Mouse (Mus musculus): ENCODE measurements around the gene Tbc1d14. TPM values are rescaled to one million over a fixed set of nuclear protein-coding genes. Genes with fewer than 3 reads are reported as not detected.

The Tbc1d14 gene
- polyA plus RNA-seq, 1 experiment from 2014 or later, result 74.2 TPM

DNA sequence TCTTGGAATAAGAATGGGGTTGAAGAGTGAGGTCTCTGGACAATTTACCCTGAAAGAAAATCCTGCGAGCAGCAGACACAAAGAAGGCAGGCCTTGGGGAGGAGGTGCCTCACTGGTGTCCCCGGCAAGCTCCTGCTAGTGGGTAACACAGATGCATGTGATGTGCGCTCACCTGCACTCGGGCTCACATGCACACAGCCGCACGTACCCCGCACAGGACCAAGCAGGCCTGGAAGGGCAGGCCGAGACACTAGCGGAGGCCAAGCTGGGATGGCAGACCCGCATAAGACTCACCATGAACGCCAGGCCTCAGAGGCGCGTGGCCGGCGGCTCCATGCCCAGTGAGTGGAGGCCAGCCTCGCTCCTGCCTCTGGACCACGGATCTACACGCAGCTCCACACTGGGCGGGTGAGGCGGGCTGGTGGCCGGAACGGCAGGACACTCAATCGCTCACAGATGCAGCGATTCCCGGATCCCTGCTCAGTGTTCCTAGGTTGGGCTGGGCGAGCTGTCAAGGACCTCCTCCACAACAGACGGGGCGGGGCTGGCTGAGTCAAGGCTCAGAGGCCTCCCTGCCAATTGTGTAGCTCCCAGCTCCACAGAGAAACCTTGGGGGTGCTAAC lies 62.8 kb downstream of the Tbc1d14 start:
- Histone ChIP-seq H3K27ac (peak overlapping the region; percentile 85), H3K36me3 (replicated peaks; ENCODE audit: control insufficient read depth, insufficient read depth) (no peaks in the 10 kb centered on the region; the same call in 1 of the 2 replicates), H3K4me2 (replicated peaks) (peak overlapping the region; percentile 90), H3K9me3 (ENCODE audit: control insufficient read depth, low read length) (no peaks in the 10 kb centered on the region), H3K9ac (peak overlapping the region; percentile 87), H3K4me3 (replicated peaks; ENCODE audit: low read length) (peak overlapping the region; percentile 78), H3K4me1 (replicated peaks; ENCODE audit: control insufficient read depth, insufficient read depth, low read length) (peaks cover 20% of the 10 kb centered on the region), H3K27me3 (ENCODE audit: control insufficient read depth, insufficient read depth, low read length) (no peaks in the 10 kb centered on the region)
- ATAC-seq (ENCODE audit: low FRiP score) (peak; percentile 95), DNase-seq (ENCODE audit: low spot score) (peak; percentile 86)
- WGBS, result under 1% methylated on average over 28 of the region's 28 CpGs

DNA sequence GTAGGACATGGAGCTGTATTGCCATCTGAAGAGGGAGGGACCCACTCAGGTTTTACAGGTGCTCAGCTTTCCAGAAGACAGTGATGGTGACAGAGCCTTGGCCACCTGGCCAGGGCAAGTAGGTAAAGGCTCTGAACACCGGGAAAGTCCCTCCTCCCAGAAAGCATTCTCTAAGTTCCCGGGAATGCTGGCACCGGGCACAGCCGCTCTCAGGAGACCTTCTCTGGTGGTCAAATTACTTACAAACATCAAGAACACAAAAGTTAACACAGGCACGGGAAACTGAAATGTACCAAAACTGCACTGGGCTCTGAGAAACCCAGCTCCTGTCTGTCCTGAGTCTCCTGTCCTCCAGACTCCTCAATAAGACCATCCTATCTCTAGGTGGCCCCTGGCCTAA lies 63.4 kb downstream of the Tbc1d14 start:
- DNase-seq (ENCODE audit: low spot score), result no peak
- peak overlapping the region; percentile 78 for H3K4me3 ChIP-seq (replicated peaks; ENCODE audit: low read length)
- H3K27me3 ChIP-seq (ENCODE audit: control insufficient read depth, insufficient read depth, low read length), result no peaks in the 10 kb centered on the region
- no peak for ATAC-seq (ENCODE audit: low FRiP score)
- peaks cover 20% of the 10 kb centered on the region for H3K4me1 ChIP-seq (replicated peaks; ENCODE audit: control insufficient read depth, insufficient read depth, low read length)
- peak overlapping the region; percentile 87 for H3K9ac ChIP-seq
- H3K36me3 ChIP-seq (replicated peaks; ENCODE audit: control insufficient read depth, insufficient read depth), result peaks cover 2% of the 10 kb centered on the region
- peak overlapping the region; percentile 90 for H3K4me2 ChIP-seq (replicated peaks)
- WGBS, result 10% methylated on average over 5 of the region's 5 CpGs
- peak overlapping the region; percentile 85 for H3K27ac ChIP-seq
- H3K9me3 ChIP-seq (ENCODE audit: control insufficient read depth, low read length), result no peaks in the 10 kb centered on the region

DNA sequence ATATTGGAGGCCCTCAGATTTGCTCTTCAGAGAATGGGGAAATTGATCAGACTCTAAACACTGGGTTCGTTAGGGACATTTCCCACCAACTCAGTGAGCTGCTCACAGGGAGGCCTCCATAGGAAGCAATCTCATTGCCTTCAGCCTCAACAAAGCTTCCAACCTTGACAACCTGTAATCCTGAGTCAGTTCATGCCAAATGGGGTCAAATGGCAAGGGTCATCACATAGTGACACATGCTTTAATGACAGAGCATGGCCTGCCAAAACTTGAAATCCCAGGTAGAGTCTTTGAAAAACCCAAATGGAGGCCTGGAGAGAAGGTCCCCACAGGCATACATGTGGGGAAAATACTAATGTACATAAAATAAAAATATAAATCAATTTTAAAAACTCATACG lies 66.2 kb downstream of the Tbc1d14 start:
- 91% methylated on average over 2 of the region's 2 CpGs for WGBS
- no peaks in the 10 kb centered on the region for H3K9me3 ChIP-seq (ENCODE audit: control insufficient read depth, low read length)
- H3K27ac ChIP-seq, result no peak overlapping the region
- H3K4me1 ChIP-seq (replicated peaks; ENCODE audit: control insufficient read depth, insufficient read depth, low read length), result peaks cover 20% of the 10 kb centered on the region
- DNase-seq (ENCODE audit: low spot score), result no peak
- H3K4me3 ChIP-seq (replicated peaks; ENCODE audit: low read length), result no peak overlapping the region
- no peaks in the 10 kb centered on the region for H3K27me3 ChIP-seq (ENCODE audit: control insufficient read depth, insufficient read depth, low read length)
- no peak overlapping the region for H3K4me2 ChIP-seq (replicated peaks)
- no peak for ATAC-seq (ENCODE audit: low FRiP score)
- peaks cover 27% of the 10 kb centered on the region for H3K36me3 ChIP-seq (replicated peaks; ENCODE audit: control insufficient read depth, insufficient read depth)
- H3K9ac ChIP-seq, result no peak overlapping the region

DNA sequence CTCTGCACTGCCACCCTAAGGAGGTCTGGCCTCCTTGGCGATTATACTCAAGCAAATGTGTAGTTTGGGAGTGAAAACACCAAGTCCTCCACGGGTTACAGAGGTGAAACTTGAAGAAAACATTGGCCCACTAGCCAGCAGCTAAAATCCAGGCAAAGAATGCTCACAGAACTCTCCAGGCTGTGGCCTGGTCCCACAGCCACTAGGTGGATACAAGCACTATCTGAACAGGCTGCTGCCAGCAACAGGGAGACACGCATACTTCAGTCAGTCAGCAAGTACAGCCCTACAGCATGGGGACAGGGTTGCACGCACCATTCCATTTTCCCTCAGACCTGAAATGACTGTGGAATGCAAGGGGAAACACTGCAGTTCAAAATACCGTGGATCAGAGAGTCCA lies 66.8 kb downstream of the Tbc1d14 start:
- Histone ChIP-seq H3K4me2 (replicated peaks) (no peak overlapping the region), H3K27ac (no peak overlapping the region), H3K27me3 (ENCODE audit: control insufficient read depth, insufficient read depth, low read length) (no peaks in the 10 kb centered on the region), H3K9ac (no peak overlapping the region), H3K4me3 (replicated peaks; ENCODE audit: low read length) (no peak overlapping the region), H3K9me3 (ENCODE audit: control insufficient read depth, low read length) (no peaks in the 10 kb centered on the region), H3K36me3 (replicated peaks; ENCODE audit: control insufficient read depth, insufficient read depth) (peaks cover 33% of the 10 kb centered on the region), H3K4me1 (replicated peaks; ENCODE audit: control insufficient read depth, insufficient read depth, low read length) (peaks cover 20% of the 10 kb centered on the region)
- ATAC-seq (ENCODE audit: low FRiP score) (no peak), DNase-seq (ENCODE audit: low spot score) (no peak)
- WGBS, result 88% methylated on average over 5 of the region's 5 CpGs

DNA sequence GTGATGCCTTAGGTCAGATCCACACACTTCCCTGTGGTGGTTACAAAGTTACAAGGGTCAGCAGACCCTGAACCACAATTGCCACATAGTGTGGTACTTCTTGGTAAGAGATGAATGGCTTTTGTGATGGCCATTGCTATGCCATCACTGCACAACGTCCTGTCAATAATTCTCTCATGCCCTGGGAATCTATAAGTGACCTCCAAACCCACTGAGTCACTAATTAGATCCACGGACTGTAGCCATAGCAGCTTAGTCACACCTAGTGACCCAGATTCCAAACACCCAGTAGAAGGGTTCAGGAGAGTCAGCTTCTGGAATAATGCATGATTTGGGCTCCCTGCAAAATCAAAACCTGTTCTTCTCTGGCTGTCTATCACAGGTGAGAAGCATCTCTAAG lies 67.9 kb downstream of the Tbc1d14 start:
- 78% methylated on average over 2 of the region's 2 CpGs for WGBS
- Histone ChIP-seq H3K9me3 (ENCODE audit: control insufficient read depth, low read length) (no peaks in the 10 kb centered on the region), H3K27ac (no peak overlapping the region), H3K4me2 (replicated peaks) (no peak overlapping the region), H3K4me1 (replicated peaks; ENCODE audit: control insufficient read depth, insufficient read depth, low read length) (peaks cover 20% of the 10 kb centered on the region), H3K36me3 (replicated peaks; ENCODE audit: control insufficient read depth, insufficient read depth) (peaks cover 44% of the 10 kb centered on the region), H3K27me3 (ENCODE audit: control insufficient read depth, insufficient read depth, low read length) (no peaks in the 10 kb centered on the region), H3K9ac (no peak overlapping the region), H3K4me3 (replicated peaks; ENCODE audit: low read length) (no peak overlapping the region)
- DNase-seq (ENCODE audit: low spot score) (no peak), ATAC-seq (ENCODE audit: low FRiP score) (no peak)

DNA sequence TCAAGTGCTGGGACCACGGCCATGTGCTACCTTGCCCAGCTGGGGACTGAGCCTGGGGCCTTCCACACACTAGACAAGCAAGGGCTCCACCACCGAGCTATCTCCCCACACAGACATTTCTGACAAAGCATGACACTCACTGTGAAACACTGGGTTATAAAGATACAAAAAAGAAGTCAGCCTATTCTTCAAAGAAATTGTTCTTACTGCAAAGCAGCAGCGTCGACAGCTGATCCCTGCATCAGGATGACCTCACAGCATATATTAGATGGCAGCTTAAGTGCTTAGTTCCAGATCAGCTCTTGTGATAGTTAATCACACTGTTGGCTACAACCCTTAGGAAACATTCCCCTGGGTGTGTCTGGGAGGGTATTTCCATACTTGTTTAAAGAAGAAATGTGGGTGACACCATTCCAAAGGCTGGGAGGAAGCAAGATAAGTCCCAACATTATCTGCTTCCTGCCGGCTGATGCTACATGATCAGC lies 69.8 kb downstream of the Tbc1d14 start:
- 89% methylated on average over 5 of the region's 5 CpGs for WGBS
- Histone ChIP-seq H3K9me3 (ENCODE audit: control insufficient read depth, low read length) (no peaks in the 10 kb centered on the region), H3K36me3 (replicated peaks; ENCODE audit: control insufficient read depth, insufficient read depth) (peaks cover 62% of the 10 kb centered on the region), H3K4me3 (replicated peaks; ENCODE audit: low read length) (no peak overlapping the region), H3K4me1 (replicated peaks; ENCODE audit: control insufficient read depth, insufficient read depth, low read length) (0 out of 2 replicates have a peak, but pooled peaks cover 4% of the 10 kb centered on the region), H3K9ac (no peak overlapping the region), H3K27ac (no peak overlapping the region), H3K4me2 (replicated peaks) (no peak overlapping the region), H3K27me3 (ENCODE audit: control insufficient read depth, insufficient read depth, low read length) (no peaks in the 10 kb centered on the region)
- ATAC-seq (ENCODE audit: low FRiP score) (no peak), DNase-seq (ENCODE audit: low spot score) (no peak)

DNA sequence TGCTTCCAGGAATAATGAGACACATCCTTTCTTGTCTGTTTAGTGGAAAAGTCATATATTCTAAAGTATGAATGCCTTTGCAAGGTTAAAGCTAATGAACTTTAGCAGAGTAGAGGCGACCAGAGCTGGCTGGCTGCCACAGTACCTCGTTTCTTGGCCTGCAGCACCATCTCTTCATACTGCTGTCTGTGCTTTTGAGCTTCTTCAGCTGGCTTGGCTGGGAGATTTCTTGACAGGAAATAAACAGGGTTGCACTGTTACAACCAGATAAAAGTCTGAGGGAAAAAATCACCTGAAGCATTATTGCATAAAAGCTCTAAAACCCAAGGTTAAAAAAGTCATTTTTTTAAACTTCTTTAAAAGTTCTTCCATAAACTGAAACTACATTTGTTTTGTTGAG lies 70.3 kb downstream of the Tbc1d14 start:
- Histone ChIP-seq H3K4me1 (replicated peaks; ENCODE audit: control insufficient read depth, insufficient read depth, low read length) (no peaks in the 10 kb centered on the region), H3K36me3 (replicated peaks; ENCODE audit: control insufficient read depth, insufficient read depth) (peaks cover 66% of the 10 kb centered on the region), H3K4me2 (replicated peaks) (no peak overlapping the region), H3K9ac (no peak overlapping the region), H3K27me3 (ENCODE audit: control insufficient read depth, insufficient read depth, low read length) (no peaks in the 10 kb centered on the region), H3K4me3 (replicated peaks; ENCODE audit: low read length) (no peak overlapping the region), H3K9me3 (ENCODE audit: control insufficient read depth, low read length) (no peaks in the 10 kb centered on the region), H3K27ac (no peak overlapping the region)
- WGBS, result 61% methylated on average over 2 of the region's 2 CpGs
- DNase-seq (ENCODE audit: low spot score) (no peak), ATAC-seq (ENCODE audit: low FRiP score) (no peak)

DNA sequence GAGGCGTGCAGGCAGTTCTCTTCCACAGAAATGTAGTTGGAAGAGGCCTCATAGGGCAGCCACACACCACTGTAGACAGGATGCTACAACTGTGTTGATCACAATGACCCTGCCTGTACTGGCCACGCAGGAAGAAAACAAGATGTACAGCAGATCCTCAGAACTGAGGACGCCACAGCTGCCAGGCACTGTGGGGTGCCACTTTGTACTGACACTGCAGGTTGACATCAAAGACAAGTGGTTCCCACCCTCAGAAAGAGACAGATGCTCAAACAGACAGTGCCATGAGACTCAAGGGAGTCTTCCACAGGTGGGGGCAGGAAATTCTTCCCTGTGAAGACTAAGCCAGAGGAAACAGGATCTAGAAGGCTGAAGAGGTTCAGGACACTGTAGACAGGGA lies 73.3 kb downstream of the Tbc1d14 start:
- Histone ChIP-seq H3K4me1 (replicated peaks; ENCODE audit: control insufficient read depth, insufficient read depth, low read length) (0 out of 2 replicates have a peak, but pooled peaks cover 3% of the 10 kb centered on the region), H3K9me3 (ENCODE audit: control insufficient read depth, low read length) (no peaks in the 10 kb centered on the region), H3K36me3 (replicated peaks; ENCODE audit: control insufficient read depth, insufficient read depth) (peaks cover 95% of the 10 kb centered on the region), H3K27ac (no peak overlapping the region), H3K27me3 (ENCODE audit: control insufficient read depth, insufficient read depth, low read length) (no peaks in the 10 kb centered on the region), H3K4me2 (replicated peaks) (no peak overlapping the region), H3K4me3 (replicated peaks; ENCODE audit: low read length) (no peak overlapping the region), H3K9ac (no peak overlapping the region)
- ATAC-seq (ENCODE audit: low FRiP score) (no peak), DNase-seq (ENCODE audit: low spot score) (no peak)
- 71% methylated on average over 3 of the region's 3 CpGs for WGBS

DNA sequence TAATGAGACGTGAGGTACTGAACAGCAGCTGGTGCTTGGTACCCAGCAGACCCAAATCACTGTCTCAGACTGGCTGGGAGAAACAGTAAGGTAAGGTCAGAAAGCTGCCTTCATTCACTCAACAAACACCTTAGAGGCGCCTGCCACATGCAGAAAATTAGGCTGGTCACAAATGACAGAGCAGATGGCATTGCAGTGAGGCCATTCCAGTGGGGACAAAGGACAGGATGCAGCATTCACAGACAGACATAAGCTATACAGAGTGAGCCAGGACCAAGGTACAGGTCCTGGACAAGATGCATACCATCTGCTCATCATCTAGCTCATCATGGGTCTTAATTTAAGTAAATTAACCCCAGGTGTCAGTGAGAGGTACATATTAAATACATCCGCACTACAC lies 75.5 kb downstream of the Tbc1d14 start:
- ATAC-seq (ENCODE audit: low FRiP score), result no peak
- no peak overlapping the region for H3K27ac ChIP-seq
- no peak overlapping the region for H3K4me2 ChIP-seq (replicated peaks)
- H3K4me1 ChIP-seq (replicated peaks; ENCODE audit: control insufficient read depth, insufficient read depth, low read length), result 0 out of 2 replicates have a peak, but pooled peaks cover 3% of the 10 kb centered on the region
- H3K9ac ChIP-seq, result no peak overlapping the region
- WGBS, result 82% methylated on average over 3 of the region's 3 CpGs
- H3K9me3 ChIP-seq (ENCODE audit: control insufficient read depth, low read length), result no peaks in the 10 kb centered on the region
- no peaks in the 10 kb centered on the region for H3K27me3 ChIP-seq (ENCODE audit: control insufficient read depth, insufficient read depth, low read length)
- no peak overlapping the region for H3K4me3 ChIP-seq (replicated peaks; ENCODE audit: low read length)
- H3K36me3 ChIP-seq (replicated peaks; ENCODE audit: control insufficient read depth, insufficient read depth), result peaks cover 94% of the 10 kb centered on the region
- no peak for DNase-seq (ENCODE audit: low spot score)

Data from hindbrain, embryonic 14.5 days (tissue).